Mouse (Mus musculus) lung, adult 2 months (tissue): ENCODE results near the gene Card10.

Source experiments
- CTCF ChIP-seq: fragments of 200-500 bp; IDR thresholded peaks from 2 replicates; pipeline ENCODE4 v1.5.1; 2011; ENCODE audit warnings: mild to moderate bottlenecking, low read length, control low read depth; ENCODE audit not compliant: insufficient read depth
- POLR2A ChIP-seq: fragments of 200-500 bp; IDR thresholded peaks from 2 replicates; pipeline ENCODE4 v1.6.1; 2011; ENCODE audit warnings: low read depth, mild to moderate bottlenecking, control low read depth, low read length, borderline replicate concordance; ENCODE audit errors: extremely low read depth

- TF ChIP-seq POLR2A (no peak), CTCF (no peak)
Observed at GRCm38 (mm10) chr15:78787287-78787856, 15.5 kb downstream of the Card10 start.
